Mouse (Mus musculus): ENCODE measurements around the gene Tipin.

GRCm38 (mm10) chr9:64234768-64235435, 46.5 kb upstream of the Tipin start, which contains the start of gene Uchl4:
- no peak for TF ChIP-seq POLR2A (IDR thresholded peaks at IDR 0.05; ENCODE audit: borderline replicate concordance, insufficient read depth, low read length)
- TF ChIP-seq CTCF (IDR thresholded peaks at IDR 0.05; ENCODE audit: borderline replicate concordance, insufficient read depth, low read depth, low read length) = no peak
